Mouse (Mus musculus) heart, adult 2 months (tissue): ENCODE data around the gene Sept4.

ENCODE experiments used
- CTCF ChIP-seq: fragments of 200-600 bp; IDR thresholded peaks from 2 replicates; pipeline ENCODE4 v1.8.1; 2022; ENCODE audit warnings: antibody characterized with exemption, mild to moderate bottlenecking, moderate library complexity
- EP300 ChIP-seq: fragments of 200-500 bp; IDR thresholded peaks from 2 replicates; pipeline ENCODE4 v1.6.1; 2011; ENCODE audit warnings: low read depth, low read length, control low read depth; ENCODE audit not compliant: insufficient read depth
- POLR2A ChIP-seq: fragments of 200-500 bp; IDR thresholded peaks from 2 replicates; pipeline ENCODE4 v1.6.1; 2011; ENCODE audit warnings: mild to moderate bottlenecking, low read depth, low read length, control low read depth; ENCODE audit not compliant: insufficient read depth

GRCm38 (mm10) chr11:87581933-87582710, 13.4 kb downstream of the Sept4 start:
- TF ChIP-seq POLR2A, result no peak
- TF ChIP-seq EP300, result no peak
- TF ChIP-seq CTCF, result no peak
